Mouse (Mus musculus) forebrain, embryonic 13.5 days (tissue): ENCODE results near the gene Zbed5. TPM values are rescaled to one million over a fixed set of nuclear protein-coding genes. Genes with fewer than 3 reads are reported as not detected.
"Not testable (repeated sequence)": the region's sequence is repeated elsewhere in the genome, so short reads cannot be mapped to it uniquely, and the experiment has no call there.

ENCODE experiments used
- ATAC-seq: fragments of 200-750 bp; cut with Nextera tagmentation; 2 replicates; pipeline ENCODE4 v1.8.0; 2017
- H3K27ac ChIP-seq: fragments of 300-500 bp; sonication (generic); 2 replicates; pipeline ENCODE4 v1.5.1; 2015; ENCODE audit warnings: inconsistent platforms, mild to moderate bottlenecking, moderate library complexity
- H3K27me3 ChIP-seq: fragments of 300-500 bp; sonication (generic); 2 replicates; pipeline ENCODE4 v1.6.1; 2015; ENCODE audit warnings: mild to moderate bottlenecking, inconsistent platforms
- H3K36me3 ChIP-seq: fragments of 300-500 bp; sonication (generic); 2 replicates; pipeline ENCODE4 v1.6.1; 2015; ENCODE audit warnings: mild to moderate bottlenecking, inconsistent platforms; ENCODE audit not compliant: poor library complexity, severe bottlenecking
- H3K4me1 ChIP-seq: fragments of 300-500 bp; sonication (generic); 2 replicates; pipeline ENCODE4 v1.6.1; 2015; ENCODE audit warnings: inconsistent platforms
- H3K4me2 ChIP-seq: fragments of 300-500 bp; sonication (generic); 2 replicates; pipeline ENCODE4 v1.6.1; 2015; ENCODE audit warnings: inconsistent platforms, mild to moderate bottlenecking, moderate library complexity
- H3K4me3 ChIP-seq: fragments of 300-500 bp; sonication (generic); 2 replicates; pipeline ENCODE4 v1.5.1; 2015; ENCODE audit warnings: mild to moderate bottlenecking, inconsistent platforms
- H3K9ac ChIP-seq: fragments of 300-500 bp; sonication (generic); 2 replicates; pipeline ENCODE4 v1.6.1; 2015; ENCODE audit warnings: mild to moderate bottlenecking, inconsistent platforms
- H3K9me3 ChIP-seq: fragments of 300-500 bp; sonication (generic); replicated peaks from 2 replicates; pipeline ENCODE4 v1.6.1; 2016; ENCODE audit warnings: inconsistent platforms
- WGBS: fragments of 180-500 bp; shearing (Covaris S2); methylation state at CpG from one replicate; pipeline ENCODE4 v1.1.7; 2015; 5-methylcytosine and 5-hydroxymethylcytosine counted together
- polyA plus RNA-seq: library from polyadenylated mRNA; unstranded; fragments of >200 nt; fragmentation: Nextera tagmentation; extraction: Ambion mirVana; gene quantifications from 2 replicates; pipeline ENCODE4 v1.2.1, GENCODE M21; 2015

The Zbed5 gene
- polyA plus RNA-seq, 1 experiment from 2014 or later = 9.6 TPM

DNA sequence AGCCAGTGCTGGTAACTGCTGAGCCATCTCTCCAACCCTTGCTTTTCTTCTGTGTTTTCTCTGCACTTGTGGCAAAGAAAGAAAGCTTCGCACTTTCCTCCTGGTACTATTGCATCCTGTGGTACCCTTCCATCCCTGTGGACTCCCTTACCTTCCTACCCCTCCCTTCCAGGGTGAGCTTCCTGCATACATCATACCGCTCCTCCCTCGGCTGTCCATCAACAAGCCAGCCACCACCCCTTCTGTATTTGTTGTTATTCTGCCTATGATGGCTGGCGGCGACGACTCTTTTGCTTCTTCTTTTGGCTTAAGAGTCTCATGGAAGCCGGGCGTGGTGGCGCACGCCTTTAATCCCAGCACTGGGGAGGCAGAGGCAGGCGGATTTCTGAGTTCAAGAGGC lies 20.4 kb upstream of the Zbed5 start:
- Histone ChIP-seq H3K27ac (no peak overlapping the region), H3K4me2 (no peak overlapping the region), H3K9ac (no peak overlapping the region), H3K4me3 (no peak overlapping the region), H3K9me3 (no peaks in the 10 kb centered on the region; the same call in 1 of the 2 replicates), H3K4me1 (no peaks in the 10 kb centered on the region), H3K36me3 (peaks cover 13% of the 10 kb centered on the region; the same call in 1 of the 2 replicates), H3K27me3 (no peaks in the 10 kb centered on the region)
- no peak for ATAC-seq
- WGBS = 83% methylated on average over 11 of the region's 11 CpGs

DNA sequence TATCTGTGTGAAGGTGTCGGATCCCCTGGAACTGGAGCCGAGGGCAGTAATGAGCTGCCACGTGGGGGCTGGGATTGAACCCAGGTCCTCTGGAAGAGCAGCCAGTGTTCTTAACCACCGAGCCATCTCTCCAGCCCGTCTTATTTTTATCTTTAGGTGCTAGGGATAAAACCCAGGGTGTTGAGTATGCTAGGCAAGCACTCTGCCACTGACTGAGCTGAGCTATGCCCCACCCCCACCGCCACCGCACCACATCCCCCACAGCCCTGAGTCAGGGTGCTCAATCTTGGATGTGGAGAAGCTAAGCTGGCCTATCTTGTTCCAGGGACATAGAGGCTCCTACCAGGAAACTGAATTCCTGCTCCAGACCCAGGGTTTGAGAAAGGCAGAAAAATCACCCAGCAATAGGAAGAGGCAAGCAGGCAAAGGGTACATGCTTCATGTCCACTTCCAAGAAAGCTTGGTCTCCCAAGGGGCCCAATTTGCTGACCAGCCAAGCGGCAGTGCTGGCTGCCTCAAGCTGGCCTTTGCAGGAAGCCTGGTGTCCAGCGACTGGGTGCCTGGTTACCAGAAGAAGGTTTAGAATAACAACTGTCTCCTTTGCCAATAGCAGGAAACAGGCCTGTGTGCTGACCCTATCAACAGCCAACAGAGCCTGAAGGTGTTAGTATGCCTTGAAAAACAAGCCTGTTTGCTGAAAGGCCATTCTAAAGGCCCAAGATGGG lies 17.6 kb upstream of the Zbed5 start:
- ATAC-seq = no peak
- Histone ChIP-seq H3K9ac (no peak overlapping the region), H3K27me3 (no peaks in the 10 kb centered on the region), H3K36me3 (peaks cover 39% of the 10 kb centered on the region), H3K4me3 (no peak overlapping the region), H3K27ac (no peak overlapping the region), H3K9me3 (no peaks in the 10 kb centered on the region; the same call in 1 of the 2 replicates), H3K4me2 (no peak overlapping the region), H3K4me1 (no peaks in the 10 kb centered on the region)
- 81% methylated on average over 9 of the region's 9 CpGs for WGBS

DNA sequence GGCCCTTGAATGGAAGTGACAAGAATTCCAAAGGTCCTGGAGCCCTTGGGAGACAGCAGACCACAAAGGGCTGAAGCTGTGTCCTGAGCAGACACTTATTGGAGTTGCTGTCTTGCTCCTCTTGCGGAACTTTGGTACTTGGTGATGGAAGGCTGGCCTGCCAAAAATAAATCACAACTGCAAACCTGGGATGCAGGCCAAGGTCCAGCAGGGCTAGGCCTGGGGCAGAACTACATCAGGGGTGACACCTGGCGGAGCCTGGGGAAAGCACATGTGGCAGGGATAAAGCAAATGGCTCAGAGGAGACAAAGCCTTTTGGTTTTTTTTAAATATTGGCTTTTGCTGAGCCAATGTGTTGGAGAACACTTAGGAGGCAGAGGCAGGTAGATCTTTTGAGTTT lies 16.6 kb upstream of the Zbed5 start:
- Histone ChIP-seq H3K27ac (no peak overlapping the region), H3K4me2 (no peak overlapping the region), H3K9ac (no peak overlapping the region), H3K36me3 (peaks cover 46% of the 10 kb centered on the region), H3K27me3 (no peaks in the 10 kb centered on the region), H3K4me1 (no peaks in the 10 kb centered on the region), H3K9me3 (no peaks in the 10 kb centered on the region; the same call in 1 of the 2 replicates), H3K4me3 (no peak overlapping the region)
- 61% methylated on average over 2 of the region's 2 CpGs for WGBS
- no peak for ATAC-seq

DNA sequence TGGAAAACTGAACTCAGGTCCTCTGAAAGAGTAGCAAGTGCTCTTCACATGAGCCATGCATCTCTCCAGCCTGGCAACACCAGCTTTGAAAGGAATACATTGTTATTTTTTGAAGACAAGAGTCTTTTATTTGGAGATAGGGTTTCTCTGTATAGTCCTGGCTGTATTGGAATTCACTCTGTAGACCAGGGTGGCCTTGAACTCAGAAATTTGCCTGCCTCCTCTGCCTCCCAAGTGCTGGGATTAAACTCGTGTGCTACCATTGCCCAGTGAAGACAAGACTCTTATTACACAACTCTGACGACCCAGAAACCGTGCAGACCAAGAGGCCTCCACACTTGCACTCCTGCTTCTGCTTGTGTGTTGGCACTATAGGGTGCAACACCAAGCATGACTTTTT lies 15.6 kb upstream of the Zbed5 start:
- Histone ChIP-seq H3K4me2 (no peak overlapping the region), H3K36me3 (peaks cover 54% of the 10 kb centered on the region), H3K4me1 (peaks cover 6% of the 10 kb centered on the region), H3K4me3 (no peak overlapping the region), H3K9me3 (no peaks in the 10 kb centered on the region; the same call in 1 of the 2 replicates), H3K27ac (no peak overlapping the region), H3K27me3 (no peaks in the 10 kb centered on the region), H3K9ac (no peak overlapping the region)
- no peak for ATAC-seq
- WGBS = 76% methylated on average over 3 of the region's 3 CpGs

DNA sequence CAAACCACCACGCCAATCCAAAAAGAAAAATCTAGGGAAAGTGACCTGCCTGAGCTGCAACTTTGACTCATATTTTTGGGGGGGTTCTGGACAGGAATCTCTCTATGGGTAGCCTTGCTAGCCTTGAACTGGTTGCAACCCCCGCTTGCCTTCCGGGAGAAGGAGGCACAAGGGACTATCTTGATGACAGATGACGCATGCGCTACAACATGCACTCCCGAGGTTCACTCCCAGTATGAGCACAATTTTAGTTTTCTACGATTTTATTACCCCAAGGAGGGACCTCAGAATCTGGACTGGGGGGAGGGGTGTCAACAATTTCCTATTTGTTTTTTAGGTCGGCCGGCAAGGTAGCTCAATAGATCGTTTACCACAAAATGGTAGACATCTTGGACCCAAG lies 9.3 kb upstream of the Zbed5 start:
- Histone ChIP-seq H3K4me3 (peak overlapping the region; percentile 71), H3K4me1 (peaks cover 24% of the 10 kb centered on the region), H3K4me2 (peak overlapping the region; percentile 92), H3K27ac (peak overlapping the region; percentile 92), H3K9ac (peak overlapping the region; percentile 83), H3K36me3 (peaks cover 36% of the 10 kb centered on the region), H3K9me3 (no peaks in the 10 kb centered on the region), H3K27me3 (no peaks in the 10 kb centered on the region)
- no peak for ATAC-seq
- 51% methylated on average over 10 of the region's 10 CpGs for WGBS

DNA sequence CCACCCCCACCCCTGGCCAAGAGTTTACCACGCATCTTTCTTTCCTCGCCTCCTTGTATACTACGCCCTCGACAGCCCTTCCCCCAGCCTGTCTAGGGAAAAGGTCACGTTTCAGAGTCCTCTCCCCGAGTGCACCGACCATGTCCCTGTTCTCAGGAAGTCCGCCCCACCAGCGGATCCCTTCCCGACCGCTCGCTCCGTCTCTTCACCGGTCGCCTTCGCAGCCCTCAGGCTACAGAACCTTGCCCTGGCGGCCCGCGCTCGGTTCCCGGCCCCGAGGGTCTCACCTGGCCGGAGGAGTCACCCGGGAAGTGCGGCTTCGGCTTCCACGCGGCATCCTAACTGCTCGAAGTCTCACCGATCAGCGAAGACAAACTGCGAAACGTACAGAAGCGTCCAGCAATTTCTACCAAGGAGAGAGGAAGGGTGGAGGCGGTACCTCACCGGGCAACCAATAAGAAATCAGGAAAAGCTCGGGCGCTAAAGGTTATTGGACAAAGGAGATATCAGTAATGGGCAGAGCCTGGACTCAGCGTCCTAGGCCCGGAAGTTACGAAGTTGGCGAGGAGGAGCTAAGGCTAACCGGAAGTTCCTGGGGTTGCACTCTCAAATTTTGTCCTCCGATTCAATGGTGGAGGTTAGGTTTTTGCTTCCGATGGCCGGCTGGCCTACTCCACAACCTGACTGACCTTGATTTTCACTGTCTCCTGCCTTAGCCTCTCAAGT lies 8.4 kb upstream of the Zbed5 start, which contains the start of gene Chchd2:
Gene Chchd2 (minus strand): TSS at position 560 of the 726 bp plus-strand sequence.
- H3K9ac ChIP-seq = peak within 1 kb of the TSS; percentile 83
- peak within 1 kb of the TSS; percentile 92 for H3K27ac ChIP-seq
- H3K36me3 ChIP-seq = peaks cover 28% of the 10 kb centered on the region
- H3K9me3 ChIP-seq = no peaks in the 10 kb centered on the region
- H3K27me3 ChIP-seq = no peaks in the 10 kb centered on the region
- H3K4me1 ChIP-seq = peaks cover 24% of the 10 kb centered on the region
- peak within 1 kb of the TSS; percentile 92 for H3K4me2 ChIP-seq
- peak; percentile 100 for ATAC-seq
- under 1% methylated on average over 46 of the region's 46 CpGs for WGBS
- peak within 1 kb of the TSS; percentile 71 for H3K4me3 ChIP-seq

DNA sequence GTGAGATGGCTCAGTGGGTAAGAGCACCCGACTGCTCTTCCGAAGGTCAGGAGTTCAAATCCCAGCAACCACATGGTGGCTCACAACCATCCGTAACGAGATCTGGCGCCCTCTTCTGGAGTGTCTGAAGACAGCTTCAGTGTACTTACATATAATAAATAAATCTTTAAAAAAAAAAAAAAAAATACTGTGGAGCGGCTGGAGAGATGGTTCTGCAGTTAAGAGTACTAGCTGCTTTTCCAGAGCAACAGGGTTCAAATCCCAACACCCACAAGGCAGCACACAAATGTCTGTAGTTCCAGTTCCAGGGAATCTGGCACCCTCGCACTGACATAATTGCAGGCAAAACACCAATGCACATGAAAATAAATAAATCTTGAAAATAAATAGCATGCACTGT lies 5.1 kb upstream of the Zbed5 start:
- H3K27ac ChIP-seq, H3K27me3 ChIP-seq, H3K4me3 ChIP-seq, ATAC-seq, H3K9me3 ChIP-seq, H3K9ac ChIP-seq, H3K4me2 ChIP-seq, H3K36me3 ChIP-seq: not testable (repeated sequence)
- WGBS = 87% methylated on average over 4 of the region's 7 CpGs
- H3K4me1 ChIP-seq = peaks cover 13% of the 10 kb centered on the region

DNA sequence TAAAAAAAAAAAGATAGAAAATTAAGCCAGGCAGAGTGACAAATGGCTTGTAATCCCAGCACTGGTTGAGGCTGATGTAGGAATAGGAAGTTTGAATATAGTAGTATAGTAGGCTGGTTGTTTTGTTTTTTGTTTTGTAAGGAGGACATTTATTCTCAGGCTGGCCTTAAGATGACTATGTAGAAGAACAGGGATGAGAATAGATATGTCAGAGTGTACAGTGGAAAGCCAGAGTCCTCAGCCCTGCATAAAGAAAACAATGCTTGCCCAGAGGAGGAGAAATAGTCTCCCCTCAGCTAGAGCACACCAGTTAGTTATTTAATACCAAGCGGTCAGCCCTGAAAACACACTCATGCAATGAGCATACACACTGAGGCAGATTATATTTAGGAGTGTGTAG lies 2.9 kb downstream of the Zbed5 start, which contains the start of gene Phkg1:
Gene Phkg1 (minus strand): TSS at position 101 of the 400 bp plus-strand sequence.
- Histone ChIP-seq H3K27ac (no peak within 1 kb of the TSS), H3K4me2 (no peak within 1 kb of the TSS)
- ATAC-seq = no peak

DNA sequence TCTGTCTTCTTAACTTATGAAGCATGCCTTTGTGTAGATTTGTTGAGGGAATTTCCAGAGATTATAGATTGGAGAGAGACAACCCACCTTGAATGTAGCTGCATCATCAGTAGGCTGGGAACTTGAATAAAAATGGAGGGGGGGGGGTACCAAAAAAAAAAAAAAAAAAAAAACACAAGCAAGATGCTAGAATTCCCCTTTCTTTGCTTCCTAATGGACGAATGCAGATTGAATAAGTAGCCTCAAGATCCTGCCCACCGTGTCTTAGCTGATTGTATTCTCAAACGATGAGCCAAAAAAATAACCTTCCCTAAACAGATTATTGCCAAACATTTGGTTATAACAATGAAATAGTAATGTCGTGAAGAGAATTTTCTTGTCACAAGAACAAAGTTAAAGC lies 12.3 kb downstream of the Zbed5 start:
- peaks cover 5% of the 10 kb centered on the region for H3K36me3 ChIP-seq
- WGBS = 21% methylated on average over 4 of the region's 4 CpGs
- H3K4me1 ChIP-seq = peaks cover 8% of the 10 kb centered on the region
- peak overlapping the region; percentile 72 for H3K4me3 ChIP-seq
- peak overlapping the region; percentile 81 for H3K4me2 ChIP-seq
- ATAC-seq = no peak
- H3K27ac ChIP-seq = peak overlapping the region; percentile 91
- H3K27me3 ChIP-seq = no peaks in the 10 kb centered on the region
- peak overlapping the region; percentile 88 for H3K9ac ChIP-seq
- no peaks in the 10 kb centered on the region for H3K9me3 ChIP-seq

More for the DNA sequence above, 2.9 kb downstream of the Zbed5 start, which contains the start of gene Phkg1:
- H3K4me1 ChIP-seq = peaks cover 8% of the 10 kb centered on the region; the same call in 1 of the 2 replicates
- 94% methylated on average over 1 of the region's 1 CpGs for WGBS
- peaks cover 17% of the 10 kb centered on the region for H3K36me3 ChIP-seq
- no peaks in the 10 kb centered on the region for H3K9me3 ChIP-seq
- H3K9ac ChIP-seq = no peak within 1 kb of the TSS
- no peak within 1 kb of the TSS for H3K4me3 ChIP-seq
- H3K27me3 ChIP-seq = 0 out of 2 replicates have a peak, but pooled peaks cover 2% of the 10 kb centered on the region

DNA sequence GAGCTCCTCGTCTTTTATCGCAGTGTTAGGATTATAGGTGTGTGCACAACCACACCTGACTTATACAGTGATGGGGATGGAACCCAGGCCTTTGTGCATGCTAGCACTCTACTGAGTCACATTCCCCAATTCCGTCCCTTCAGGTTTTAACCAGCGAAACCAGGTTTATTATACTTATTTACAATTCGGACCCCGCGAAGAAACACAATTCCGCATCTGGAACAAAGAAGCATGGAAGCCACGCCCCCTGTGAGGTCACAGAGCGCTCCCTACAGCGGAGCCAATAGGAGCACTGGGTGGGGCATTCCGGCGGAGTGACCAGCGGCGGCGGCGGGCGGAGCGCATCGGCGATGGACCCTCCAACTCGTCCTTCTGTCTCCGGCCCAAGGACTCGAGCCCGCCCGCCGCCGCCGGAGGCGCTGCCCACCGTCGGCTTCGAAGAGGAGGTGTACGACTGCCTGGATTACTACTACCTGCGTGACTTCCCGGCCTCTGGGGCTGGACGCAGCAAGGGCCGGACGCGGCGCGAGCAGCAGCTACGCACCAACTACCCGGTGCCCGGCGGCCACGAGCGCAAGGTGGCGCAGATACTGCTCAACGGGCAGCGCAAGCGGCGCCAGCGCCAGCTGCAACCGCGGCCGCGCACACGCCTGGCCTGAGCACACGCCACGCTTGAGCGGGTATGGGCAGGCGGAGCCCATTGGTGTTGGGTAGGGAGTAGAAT lies 12.9 kb downstream of the Zbed5 start, which contains the start of gene Nupr1l:
Gene Nupr1l (plus strand): TSS at position 299 of the 724 bp plus-strand sequence.
- under 1% methylated on average over 63 of the region's 63 CpGs for WGBS
- Histone ChIP-seq H3K36me3 (no peaks in the 10 kb centered on the region), H3K9me3 (no peaks in the 10 kb centered on the region), H3K27ac (peak within 1 kb of the TSS; percentile 91), H3K4me3 (peak within 1 kb of the TSS; percentile 72), H3K4me2 (peak within 1 kb of the TSS; percentile 81), H3K4me1 (peaks cover 8% of the 10 kb centered on the region), H3K27me3 (no peaks in the 10 kb centered on the region), H3K9ac (peak within 1 kb of the TSS; percentile 88)
- peak; percentile 98 for ATAC-seq

DNA sequence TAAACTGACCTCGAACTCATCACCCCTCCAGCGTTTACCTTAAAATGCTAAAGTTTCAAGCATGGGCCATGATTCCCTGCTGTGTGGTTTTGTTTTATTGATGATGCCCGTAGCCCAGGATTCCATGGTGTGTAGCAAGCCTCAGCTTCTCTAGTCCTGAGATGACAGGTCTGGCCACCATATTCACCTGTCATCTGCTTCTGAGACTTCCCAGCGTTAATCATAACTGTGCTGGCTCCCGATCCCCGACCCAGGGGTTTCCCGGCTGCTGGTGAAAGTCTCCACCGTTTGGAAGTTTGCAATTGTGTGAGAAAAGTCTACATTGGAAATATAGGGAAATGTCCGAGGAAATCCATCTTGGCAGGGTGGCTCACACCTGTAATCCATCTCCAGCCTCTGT lies 13.6 kb downstream of the Zbed5 start:
- H3K4me2 ChIP-seq = peak overlapping the region; percentile 81
- peak overlapping the region; percentile 72 for H3K4me3 ChIP-seq
- H3K9me3 ChIP-seq = no peaks in the 10 kb centered on the region
- H3K27me3 ChIP-seq = no peaks in the 10 kb centered on the region
- WGBS = 76% methylated on average over 9 of the region's 9 CpGs
- peaks cover 8% of the 10 kb centered on the region for H3K4me1 ChIP-seq
- H3K27ac ChIP-seq = peak overlapping the region; percentile 91; the same call in 1 of the 2 replicates
- no peaks in the 10 kb centered on the region for H3K36me3 ChIP-seq
- H3K9ac ChIP-seq = peak overlapping the region; percentile 88
- ATAC-seq = no peak
